Mouse (Mus musculus): ENCODE data around the gene Insl3.

- TF ChIP-seq CTCF (IDR thresholded peaks at IDR 0.05; ENCODE audit: low read depth): no peak
- TF ChIP-seq EP300 (IDR thresholded peaks at IDR 0.05; ENCODE audit: low read depth): no peak
Measured at GRCm38 (mm10) chr8:71658515-71659049, 30.4 kb upstream of the Insl3 start.
